Mouse (Mus musculus): ENCODE measurements around the gene Pmepa1. TPM values are rescaled to one million over a fixed set of nuclear protein-coding genes. Genes with fewer than 3 reads are reported as not detected.

Gene Pmepa1
- polyA plus RNA-seq, 1 experiment: 260 TPM

- no peaks in the 10 kb centered on the region for H3K27me3 ChIP-seq (ENCODE audit: control insufficient read depth, insufficient read depth, insufficient read length)
- H3K79me2 ChIP-seq (ENCODE audit: control insufficient read depth, insufficient read depth): peaks cover 8% of the 10 kb centered on the region
- H3K4me2 ChIP-seq (ENCODE audit: low read depth): no peak overlapping the region
- TF ChIP-seq POLR2A (IDR thresholded peaks at IDR 0.05; ENCODE audit: insufficient read length, low read depth) (no peak), E2F4 (IDR thresholded peaks at IDR 0.05; ENCODE audit: insufficient read depth) (no peak)
- no peak overlapping the region for H3K4me3 ChIP-seq
- no peak overlapping the region for H3ac ChIP-seq (ENCODE audit: control insufficient read depth, insufficient read length)
- no peaks in the 10 kb centered on the region for H3K36me3 ChIP-seq (ENCODE audit: control insufficient read depth, insufficient read depth)
These were observed 5.9 kb upstream of the Pmepa1 start for GRCm38 (mm10) chr2:173282191-173282590.

- TF ChIP-seq CEBPB (IDR thresholded peaks at IDR 0.05; ENCODE audit: insufficient read depth, poor library complexity, severe bottlenecking) (peak; percentile 84), SRF (IDR thresholded peaks at IDR 0.05; ENCODE audit: control insufficient read depth, insufficient read length, low read depth) (no peak)
- no peaks in the 10 kb centered on the region for H3K36me3 ChIP-seq (ENCODE audit: control insufficient read depth, insufficient read depth)
These were observed 4.9 kb upstream of the Pmepa1 start for GRCm38 (mm10) chr2:173281021-173281937.

GRCm38 (mm10) chr2:173278846-173279580, 2.7 kb upstream of the Pmepa1 start:
- Histone ChIP-seq H3ac (ENCODE audit: control insufficient read depth, insufficient read length) (no peak overlapping the region), H3K36me3 (ENCODE audit: control insufficient read depth, insufficient read depth) (no peaks in the 10 kb centered on the region), H3K4me3 (no peak overlapping the region), H3K4me2 (ENCODE audit: low read depth) (no peak overlapping the region), H3K27me3 (ENCODE audit: control insufficient read depth, insufficient read depth, insufficient read length) (no peaks in the 10 kb centered on the region), H3K79me2 (ENCODE audit: control insufficient read depth, insufficient read depth) (peaks cover 33% of the 10 kb centered on the region)
- no peak for TF ChIP-seq MYOG (IDR thresholded peaks at IDR 0.05; ENCODE audit: control insufficient read depth in 1 of 3, insufficient read depth in 1 of 3, insufficient read length in 2 of 3, low read depth in 2 of 3)
- TF ChIP-seq REST (IDR thresholded peaks at IDR 0.05; ENCODE audit: insufficient read depth, insufficient read length): no peak
- no peak for TF ChIP-seq CEBPB (IDR thresholded peaks at IDR 0.05; ENCODE audit: insufficient read depth, poor library complexity, severe bottlenecking)
- TF ChIP-seq POLR2AphosphoS2 (IDR thresholded peaks at IDR 0.05; ENCODE audit: insufficient read length, low read depth): no peak
- TF ChIP-seq TCF3 (IDR thresholded peaks at IDR 0.05; ENCODE audit: insufficient read length, low read depth): no peak
- no peak for TF ChIP-seq MYOD1 (IDR thresholded peaks at IDR 0.05; ENCODE audit: control insufficient read depth in 1 of 3, insufficient read length in 2 of 3, low read depth in 2 of 3)
- no peak for TF ChIP-seq E2F4 (IDR thresholded peaks at IDR 0.05; ENCODE audit: insufficient read depth)
- TF ChIP-seq TCF12 (IDR thresholded peaks at IDR 0.05; ENCODE audit: insufficient read depth, poor library complexity, severe bottlenecking): no peak
- no peak for TF ChIP-seq USF1 (IDR thresholded peaks at IDR 0.05; ENCODE audit: low read depth)
- no peak for TF ChIP-seq SRF (IDR thresholded peaks at IDR 0.05; ENCODE audit: control insufficient read depth, insufficient read length, low read depth)
- no peak for TF ChIP-seq POLR2A (IDR thresholded peaks at IDR 0.05; ENCODE audit: insufficient read length, low read depth)
- TF ChIP-seq MAX (IDR thresholded peaks at IDR 0.05; ENCODE audit: low read depth): no peak

More at GRCm38 (mm10) chr2:173281021-173281937, 4.9 kb upstream of the Pmepa1 start:
- Histone ChIP-seq H3K4me2 (ENCODE audit: low read depth) (peak overlapping the region; percentile 8), H3K4me3 (no peak overlapping the region), H3K27me3 (ENCODE audit: control insufficient read depth, insufficient read depth, insufficient read length) (no peaks in the 10 kb centered on the region), H3K79me2 (ENCODE audit: control insufficient read depth, insufficient read depth) (peaks cover 14% of the 10 kb centered on the region), H3ac (ENCODE audit: control insufficient read depth, insufficient read length) (no peak overlapping the region)

DNA sequence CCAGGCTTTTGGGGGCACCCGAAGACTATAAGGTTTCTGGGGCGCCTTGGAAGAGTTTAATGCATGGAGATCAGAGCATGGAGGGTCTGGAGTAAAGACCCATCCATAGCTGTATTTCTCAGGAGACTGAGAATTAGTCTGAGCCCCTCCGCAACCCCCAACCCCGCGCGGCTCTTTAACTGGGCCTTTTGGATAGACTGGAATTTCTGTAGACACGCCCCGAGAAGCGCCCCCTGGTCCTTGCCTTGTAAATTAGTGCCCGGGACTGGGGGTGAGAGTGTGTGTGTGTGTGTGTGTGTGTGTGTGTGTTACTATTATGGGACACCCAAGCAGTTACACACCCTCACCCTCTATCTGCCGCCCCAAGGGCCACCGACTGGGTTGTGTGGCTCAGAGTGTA, 526 bp upstream of the Pmepa1 start:
- TF ChIP-seq MYOD1 (IDR thresholded peaks at IDR 0.05; ENCODE audit: control insufficient read depth in 1 of 3, insufficient read length in 2 of 3, low read depth in 2 of 3) (peak in 1 of 3 experiments; percentile 7), MYOG (IDR thresholded peaks at IDR 0.05; ENCODE audit: control insufficient read depth in 1 of 3, insufficient read depth in 1 of 3, insufficient read length in 2 of 3, low read depth in 2 of 3) (no peak), POLR2AphosphoS2 (IDR thresholded peaks at IDR 0.05; ENCODE audit: insufficient read length, low read depth) (no peak)
- H3K4me3 ChIP-seq: peak overlapping the region; percentile 92

GRCm38 (mm10) chr2:173275343-173276201, 761 bp downstream of the Pmepa1 start:
- Histone ChIP-seq H3K4me2 (ENCODE audit: low read depth) (no peak overlapping the region), H3K4me3 (peak overlapping the region; percentile 92), H3K36me3 (ENCODE audit: control insufficient read depth, insufficient read depth) (no peaks in the 10 kb centered on the region), H3ac (ENCODE audit: control insufficient read depth, insufficient read length) (peak overlapping the region; percentile 87), H3K79me2 (ENCODE audit: control insufficient read depth, insufficient read depth) (peaks cover 67% of the 10 kb centered on the region), H3K27me3 (ENCODE audit: control insufficient read depth, insufficient read depth, insufficient read length) (no peaks in the 10 kb centered on the region)
- TF ChIP-seq POLR2A (IDR thresholded peaks at IDR 0.05; ENCODE audit: insufficient read length, low read depth) (no peak), REST (IDR thresholded peaks at IDR 0.05; ENCODE audit: insufficient read depth, insufficient read length) (no peak), USF1 (IDR thresholded peaks at IDR 0.05; ENCODE audit: low read depth) (no peak), MYOD1 (IDR thresholded peaks at IDR 0.05; ENCODE audit: control insufficient read depth in 1 of 3, insufficient read length in 2 of 3, low read depth in 2 of 3) (peak in 1 of 3 experiments; percentile 3), MAX (IDR thresholded peaks at IDR 0.05; ENCODE audit: low read depth) (no peak), MYOG (IDR thresholded peaks at IDR 0.05; ENCODE audit: control insufficient read depth in 1 of 3, insufficient read depth in 1 of 3, insufficient read length in 2 of 3, low read depth in 2 of 3) (peak in 1 of 3 experiments; percentile 9), POLR2AphosphoS2 (IDR thresholded peaks at IDR 0.05; ENCODE audit: insufficient read length, low read depth) (peak; percentile 65), SRF (IDR thresholded peaks at IDR 0.05; ENCODE audit: control insufficient read depth, insufficient read length, low read depth) (no peak), CEBPB (IDR thresholded peaks at IDR 0.05; ENCODE audit: insufficient read depth, poor library complexity, severe bottlenecking) (no peak), TCF12 (IDR thresholded peaks at IDR 0.05; ENCODE audit: insufficient read depth, poor library complexity, severe bottlenecking) (no peak), TCF3 (IDR thresholded peaks at IDR 0.05; ENCODE audit: insufficient read length, low read depth) (no peak)

More for the DNA sequence above, 526 bp upstream of the Pmepa1 start:
- peak overlapping the region; percentile 87 for H3ac ChIP-seq (ENCODE audit: control insufficient read depth, insufficient read length)
- peak overlapping the region; percentile 89 for H3K4me2 ChIP-seq (ENCODE audit: low read depth)
- no peaks in the 10 kb centered on the region for H3K36me3 ChIP-seq (ENCODE audit: control insufficient read depth, insufficient read depth)
- H3K27me3 ChIP-seq (ENCODE audit: control insufficient read depth, insufficient read depth, insufficient read length): no peaks in the 10 kb centered on the region
- H3K79me2 ChIP-seq (ENCODE audit: control insufficient read depth, insufficient read depth): peaks cover 55% of the 10 kb centered on the region
